Mouse (Mus musculus) megakaryocyte, embryonic 14.5 days (primary cell): Measurements from ENCODE around the gene Thap7. TPM values are rescaled to one million over a fixed set of nuclear protein-coding genes. Genes with fewer than 3 reads are reported as not detected.
A peak's percentile ranks its signal among the peaks of the same experiment; 100 is the strongest.
"Not testable (repeated sequence)": the region's sequence is repeated elsewhere in the genome, so short reads cannot be mapped to it uniquely, and the experiment has no call there.

Source experiments
- H3K27me3 ChIP-seq: replicated peaks from 2 replicates; pipeline ENCODE3; 2012; ENCODE audit warnings: inconsistent platforms
- H3K36me3 ChIP-seq: replicated peaks from 2 replicates; pipeline ENCODE3; 2012; ENCODE audit warnings: low read length, inconsistent platforms, mixed read lengths
- H3K4me1 ChIP-seq: 2 replicates; pipeline ENCODE4 v1.6.1; 2012; ENCODE audit warnings: inconsistent platforms
- H3K4me3 ChIP-seq: replicated peaks from 2 replicates; pipeline ENCODE3; 2012; ENCODE audit warnings: moderate library complexity, mild to moderate bottlenecking, inconsistent platforms
- H3K9me3 ChIP-seq: 2 replicates; pipeline ENCODE4 v1.6.1; 2012; ENCODE audit warnings: inconsistent platforms
- FLI1 ChIP-seq: IDR thresholded peaks from 2 replicates; pipeline ENCODE4 v1.6.1; 2012; ENCODE audit warnings: low read length, inconsistent platforms, mixed read lengths
- GATA1 ChIP-seq: IDR thresholded peaks from 3 replicates; pipeline ENCODE4 v1.6.1; 2012; ENCODE audit warnings: mixed read lengths, low read length, inconsistent platforms, borderline replicate concordance
- polyA plus RNA-seq: library from polyadenylated mRNA; stranded (reverse); fragments of >175 nt; gene quantifications from 2 replicates; pipeline ENCODE4 v1.2.3, GENCODE M21; 2012; ENCODE audit warnings: low replicate concordance; ENCODE audit not compliant: insufficient read depth

Gene Thap7
- polyA plus RNA-seq, 1 experiment = 163 TPM

GRCm38 (mm10) chr16:17558811-17559210 is 27.9 kb upstream of the Thap7 start:
- Histone ChIP-seq H3K4me3 (peak overlapping the region; percentile 79), H3K4me1 (peaks cover 73% of the 10 kb centered on the region), H3K27me3 (peaks cover 40% of the 10 kb centered on the region), H3K9me3 (no peaks in the 10 kb centered on the region), H3K36me3 (no peaks in the 10 kb centered on the region)
- TF ChIP-seq GATA1 (no peak), FLI1 (no peak)

GRCm38 (mm10) chr16:17557947-17558480 is 27.1 kb upstream of the Thap7 start:
- Histone ChIP-seq H3K4me1 (peaks cover 72% of the 10 kb centered on the region), H3K4me3 (peak overlapping the region; percentile 79), H3K36me3 (no peaks in the 10 kb centered on the region), H3K9me3 (no peaks in the 10 kb centered on the region), H3K27me3 (peaks cover 40% of the 10 kb centered on the region)
- TF ChIP-seq GATA1 (no peak), FLI1 (no peak)

GRCm38 (mm10) chr16:17556907-17557306 is 26.0 kb upstream of the Thap7 start:
- H3K4me3 ChIP-seq = no peak overlapping the region
- H3K9me3 ChIP-seq = no peaks in the 10 kb centered on the region
- H3K36me3 ChIP-seq = no peaks in the 10 kb centered on the region
- peaks cover 39% of the 10 kb centered on the region for H3K27me3 ChIP-seq
- TF ChIP-seq GATA1 (no peak), FLI1 (no peak)
- peaks cover 61% of the 10 kb centered on the region for H3K4me1 ChIP-seq

- Histone ChIP-seq H3K4me3 (no peak overlapping the region), H3K4me1 (peaks cover 53% of the 10 kb centered on the region), H3K9me3 (no peaks in the 10 kb centered on the region), H3K27me3 (peaks cover 44% of the 10 kb centered on the region), H3K36me3 (no peaks in the 10 kb centered on the region)
- TF ChIP-seq GATA1 (no peak), FLI1 (no peak)
These were observed 25.2 kb upstream of the Thap7 start for GRCm38 (mm10) chr16:17556180-17556579.

- H3K9me3 ChIP-seq, H3K36me3 ChIP-seq, H3K4me3 ChIP-seq: not testable (repeated sequence)
- Histone ChIP-seq H3K27me3 (peaks cover 46% of the 10 kb centered on the region), H3K4me1 (peaks cover 45% of the 10 kb centered on the region)
These were observed 23.8 kb upstream of the Thap7 start for GRCm38 (mm10) chr16:17554702-17555101.

- no peak for TF ChIP-seq GATA1
- no peak for TF ChIP-seq FLI1
- Histone ChIP-seq H3K27me3 (peaks cover 46% of the 10 kb centered on the region), H3K4me1 (peaks cover 43% of the 10 kb centered on the region), H3K9me3 (no peaks in the 10 kb centered on the region), H3K4me3 (peak overlapping the region; percentile 91), H3K36me3 (no peaks in the 10 kb centered on the region)
These were observed 23.2 kb upstream of the Thap7 start for GRCm38 (mm10) chr16:17553910-17554685.

- no peak overlapping the region for H3K4me3 ChIP-seq
- H3K36me3 ChIP-seq = no peaks in the 10 kb centered on the region
- H3K4me1 ChIP-seq = peaks cover 31% of the 10 kb centered on the region
- TF ChIP-seq GATA1 (no peak), FLI1 (no peak)
- peaks cover 45% of the 10 kb centered on the region for H3K27me3 ChIP-seq
- H3K9me3 ChIP-seq = peaks cover under 1% of the 10 kb centered on the region; the same call in 1 of the 2 replicates
These were observed 21.9 kb upstream of the Thap7 start for GRCm38 (mm10) chr16:17552837-17553236.

- peaks cover 5% of the 10 kb centered on the region for H3K9me3 ChIP-seq
- H3K36me3 ChIP-seq = no peaks in the 10 kb centered on the region
- peaks cover 15% of the 10 kb centered on the region for H3K27me3 ChIP-seq
- H3K4me3 ChIP-seq = peak overlapping the region; percentile 28
- TF ChIP-seq FLI1 (no peak), GATA1 (no peak)
- H3K4me1 ChIP-seq = peaks cover 13% of the 10 kb centered on the region
These were observed 11.7 kb upstream of the Thap7 start for GRCm38 (mm10) chr16:17542632-17543031.

- Histone ChIP-seq H3K27me3 (peaks cover 13% of the 10 kb centered on the region), H3K4me3 (no peak overlapping the region), H3K9me3 (peaks cover 4% of the 10 kb centered on the region), H3K4me1 (peaks cover 12% of the 10 kb centered on the region), H3K36me3 (no peaks in the 10 kb centered on the region)
- TF ChIP-seq GATA1 (no peak), FLI1 (no peak)
These were observed 5.6 kb upstream of the Thap7 start for GRCm38 (mm10) chr16:17536584-17536983.

- TF ChIP-seq GATA1 (no peak), FLI1 (no peak)
- Histone ChIP-seq H3K9me3 (peaks cover 4% of the 10 kb centered on the region), H3K4me1 (peaks cover 38% of the 10 kb centered on the region), H3K27me3 (peaks cover 2% of the 10 kb centered on the region), H3K36me3 (peaks cover 16% of the 10 kb centered on the region), H3K4me3 (no peak overlapping the region)
These were observed 1.9 kb upstream of the Thap7 start for GRCm38 (mm10) chr16:17532676-17533329.
